Mouse (Mus musculus): ENCODE results near the gene Apba2. TPM values are rescaled to one million over a fixed set of nuclear protein-coding genes. Genes with fewer than 3 reads are reported as not detected.

The Apba2 gene
- total RNA-seq, 2 experiments from 2014 or later, result 0.27 to 0.39 TPM

DNA sequence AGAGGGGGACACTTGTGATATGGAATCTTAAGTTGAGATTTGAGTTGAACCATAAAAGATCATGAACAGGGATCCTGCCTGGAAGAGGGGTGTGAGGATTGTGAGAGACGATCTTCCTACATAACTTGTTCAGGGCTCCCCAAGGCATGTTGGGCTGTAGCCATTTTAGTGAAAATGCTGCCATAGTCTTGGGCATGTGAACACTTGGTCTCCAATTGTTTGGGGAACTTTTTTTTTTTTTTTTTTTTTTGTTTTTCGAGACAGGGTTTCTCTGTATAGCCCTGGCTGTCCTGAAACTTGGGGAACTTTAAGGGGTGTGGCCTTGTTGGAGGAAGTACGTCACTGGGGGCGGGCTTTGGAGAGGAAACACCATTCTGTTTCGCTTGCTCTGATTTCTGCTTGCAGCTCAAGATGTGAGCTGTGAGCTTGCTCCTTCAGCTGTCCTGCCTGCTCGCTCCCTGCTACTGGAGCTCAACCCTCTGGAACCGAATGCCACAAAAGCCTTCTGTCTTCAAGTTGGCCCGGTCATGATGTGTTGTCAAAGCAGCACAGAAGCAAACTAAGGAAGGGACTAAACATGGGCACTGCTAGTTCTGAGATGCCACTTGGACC, 269.4 kb downstream of the Apba2 start:
- no peak for DNase-seq
- intact Hi-C loops (cut with DNase I; ENCODE audit: low total_unique reads), result no loop called here

GRCm38 (mm10) chr7:64773465-64773864, 272.0 kb downstream of the Apba2 start:
- no peak for DNase-seq
- intact Hi-C loops (cut with DNase I; ENCODE audit: low total_unique reads), result no loop called here

DNA sequence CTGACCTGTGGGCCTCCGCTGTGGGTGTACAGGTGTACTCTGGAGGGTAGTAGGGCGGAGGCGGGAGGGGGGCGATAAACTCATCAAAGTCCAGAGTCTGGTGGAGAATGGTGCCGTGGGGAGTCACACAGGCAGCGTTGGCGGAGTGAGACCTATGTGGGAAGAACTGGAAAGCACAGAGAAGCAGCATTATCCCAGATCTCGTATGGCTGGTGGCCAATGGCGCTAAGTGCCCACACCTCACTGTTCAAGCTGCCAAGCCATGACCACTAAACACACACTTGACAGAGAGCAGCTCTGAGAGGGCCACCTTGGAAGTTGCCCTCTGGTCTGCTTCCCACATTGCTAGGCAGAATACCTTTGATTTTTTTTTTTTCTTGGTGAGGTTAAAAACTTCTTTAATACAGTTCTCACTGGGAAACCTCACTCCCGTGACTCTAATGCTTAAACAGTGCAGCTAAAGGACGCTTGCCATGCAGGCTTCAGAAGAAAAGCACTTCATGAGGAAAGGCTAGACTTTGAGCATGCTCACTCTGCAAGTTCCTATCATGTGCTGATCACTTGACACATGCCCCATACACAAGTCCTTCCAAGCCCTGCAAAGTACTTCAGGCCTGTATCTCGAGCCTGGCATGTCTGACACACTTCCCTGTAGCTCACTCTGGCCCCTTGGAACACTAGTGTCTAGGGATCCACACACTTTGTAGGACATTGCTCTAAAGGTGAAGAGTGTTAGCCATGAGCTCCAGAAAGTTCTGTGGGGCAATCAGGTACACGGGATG, 275.4 kb downstream of the Apba2 start:
- DNase-seq, result no peak
- intact Hi-C loops (cut with DNase I; ENCODE audit: low total_unique reads), result no loop called here

GRCm38 (mm10) chr7:64779501-64779900, 278.0 kb downstream of the Apba2 start:
- intact Hi-C loops (cut with DNase I; ENCODE audit: low total_unique reads), result no loop called here
- no peak for DNase-seq

DNA sequence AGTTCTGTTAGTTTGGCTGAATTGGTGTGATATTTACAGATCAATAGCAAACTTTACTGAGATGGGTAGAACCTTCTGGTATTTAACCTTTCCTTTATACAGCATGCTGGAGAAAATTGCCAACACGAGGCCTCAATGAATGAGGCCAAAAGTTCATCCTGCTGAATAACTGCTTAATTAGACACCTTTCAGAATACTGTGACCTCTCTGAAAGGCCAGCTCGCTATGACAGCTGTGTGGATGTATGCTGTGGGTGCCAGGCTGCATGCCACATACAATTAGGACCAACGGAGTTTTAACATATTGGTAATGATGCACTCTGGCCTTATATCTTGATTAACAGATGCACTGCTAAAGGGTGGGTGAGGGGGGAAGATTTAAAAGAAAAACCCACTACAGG, 283.5 kb downstream of the Apba2 start:
- intact Hi-C loops (cut with DNase I; ENCODE audit: low total_unique reads), result no loop called here
- DNase-seq, result no peak

- intact Hi-C loops (cut with DNase I; ENCODE audit: low total_unique reads), result no loop called here
- no peak for DNase-seq
Observed at GRCm38 (mm10) chr7:64791145-64791544, 289.6 kb downstream of the Apba2 start.

- intact Hi-C loops (cut with DNase I; ENCODE audit: low total_unique reads), result loop anchor here (2.0 kb wide), 1 partner anchor 17 kb away; no protein-coding TSS in a partner anchor
Observed at GRCm38 (mm10) chr7:64792031-64792430, 290.5 kb downstream of the Apba2 start.

DNA sequence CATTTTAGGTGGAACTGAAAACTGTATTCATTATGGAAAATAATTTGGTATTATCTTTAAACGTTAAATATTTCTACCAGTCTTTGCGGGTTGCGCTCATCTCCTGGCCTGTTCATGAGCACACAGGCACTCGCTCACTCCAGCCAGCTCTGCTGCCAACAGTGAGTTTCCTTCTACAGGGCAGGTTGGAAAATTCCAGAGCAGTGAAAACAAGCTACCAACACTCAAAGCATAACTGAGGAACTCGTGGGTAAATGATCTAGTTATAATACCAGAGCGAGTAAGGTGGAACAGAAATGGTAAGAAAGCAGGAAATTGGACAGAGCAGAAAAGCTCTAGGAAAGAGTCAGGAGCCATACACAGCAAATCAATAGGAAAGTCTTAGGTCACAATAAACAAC, 294.0 kb downstream of the Apba2 start:
- intact Hi-C loops (cut with DNase I; ENCODE audit: low total_unique reads), result no loop called here
- DNase-seq, result no peak

More at GRCm38 (mm10) chr7:64792031-64792430, 290.5 kb downstream of the Apba2 start:
- peak; percentile 34 for DNase-seq

Other genes starting within 250 kb of the Apba2 start
- gene Mtmr10, start 214.1 kb upstream of the Apba2 start, total RNA-seq (2021), result 10 to 100 TPM; 11.0 to 12.5 TPM
- 1 to 10 TPM; 6.0 to 6.1 TPM for gene Fan1, start 127.6 kb upstream of the Apba2 start, total RNA-seq (2021)
- gene Mphosph10, start 109.4 kb upstream of the Apba2 start, total RNA-seq (2021), result 10 to 100 TPM; 12.4 to 16.6 TPM
- 10 to 100 TPM; 61.5 to 73.1 TPM for gene Mcee, start 109.1 kb upstream of the Apba2 start, total RNA-seq (2021)

All from gastrocnemius, postnatal 14 days (tissue).